Mouse (Mus musculus) bone marrow macrophage, adult 2 months (primary cell): ENCODE data around the gene Nlrp1b.

Source experiments
- CTCF ChIP-seq: IDR thresholded peaks from 2 replicates; pipeline ENCODE4 v1.5.1; 2012; ENCODE audit warnings: low read depth, mild to moderate bottlenecking, low read length, moderate library complexity
- POLR2A ChIP-seq: IDR thresholded peaks from 2 replicates; pipeline ENCODE4 v1.6.1; 2012; ENCODE audit warnings: mild to moderate bottlenecking, low read depth, low read length, borderline replicate concordance

GRCm38 (mm10) chr11:71155272-71155671 lies 75.3 kb downstream of the Nlrp1b start:
- TF ChIP-seq POLR2A (no peak), CTCF (no peak)
